Mouse (Mus musculus): ENCODE results near the gene Kcne2.

Kcne2 gene

DNA sequence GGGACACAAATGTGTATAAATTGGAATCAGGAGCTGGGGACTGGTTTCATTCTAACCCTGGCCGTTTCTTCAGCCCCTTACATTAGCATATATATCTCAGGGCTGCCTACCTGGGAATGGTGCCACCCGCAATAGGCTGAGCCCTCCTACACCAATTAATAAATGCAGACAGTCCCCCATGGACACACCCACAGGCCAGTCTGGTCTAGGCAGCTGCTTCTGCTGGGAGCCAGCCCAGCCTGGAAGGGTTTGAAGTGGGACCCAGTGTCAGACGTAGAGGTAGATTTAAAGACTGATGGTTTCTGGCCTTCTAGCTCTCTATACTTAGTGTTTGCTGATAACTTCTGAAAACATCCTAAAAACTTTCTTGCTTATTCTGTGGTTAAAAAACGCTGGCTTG lies 16.9 kb downstream of the Kcne2 start:
- DNase-seq (ENCODE audit: low spot score in 2 of 2), result no peak

DNA sequence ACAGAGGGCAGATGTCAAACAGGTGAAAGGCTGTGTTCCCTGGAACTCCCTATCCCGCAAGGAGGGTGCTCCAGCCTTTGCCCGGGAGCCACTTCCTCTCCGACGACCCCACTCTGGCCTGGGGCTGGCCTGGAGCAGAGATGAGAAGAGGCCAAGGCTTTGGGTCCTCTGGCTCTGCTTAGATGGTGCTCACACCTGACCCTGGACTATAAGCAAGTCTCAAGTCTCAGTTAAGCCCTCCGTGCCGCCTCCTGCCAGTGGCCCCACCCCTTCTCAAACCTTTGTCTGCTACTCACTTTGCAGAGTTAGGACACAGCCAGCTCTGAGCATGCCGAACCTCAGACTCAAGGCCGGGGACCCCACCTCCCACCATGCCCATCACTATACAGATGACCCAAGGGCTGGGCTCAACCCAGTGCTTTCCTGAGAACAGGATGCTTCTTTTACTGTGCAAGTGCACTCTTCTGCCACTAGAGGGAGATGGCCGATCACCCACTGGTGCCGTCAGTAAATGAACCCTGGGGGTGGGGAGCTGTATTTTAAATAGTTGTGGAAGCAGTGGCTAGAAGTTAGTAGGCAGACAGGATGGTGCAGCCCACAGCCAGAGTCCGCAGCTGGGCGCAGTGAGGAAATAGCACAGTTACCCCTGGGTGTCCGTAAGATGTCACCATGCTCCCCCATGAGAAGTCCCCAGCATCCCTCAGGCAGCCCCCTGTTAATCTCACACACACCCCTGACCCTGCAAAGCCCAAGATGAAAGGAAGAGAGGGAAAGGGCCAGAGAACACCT lies 22.0 kb downstream of the Kcne2 start:
- peak; percentile 47 to 58 for DNase-seq (ENCODE audit: low spot score in 2 of 2)

DNA sequence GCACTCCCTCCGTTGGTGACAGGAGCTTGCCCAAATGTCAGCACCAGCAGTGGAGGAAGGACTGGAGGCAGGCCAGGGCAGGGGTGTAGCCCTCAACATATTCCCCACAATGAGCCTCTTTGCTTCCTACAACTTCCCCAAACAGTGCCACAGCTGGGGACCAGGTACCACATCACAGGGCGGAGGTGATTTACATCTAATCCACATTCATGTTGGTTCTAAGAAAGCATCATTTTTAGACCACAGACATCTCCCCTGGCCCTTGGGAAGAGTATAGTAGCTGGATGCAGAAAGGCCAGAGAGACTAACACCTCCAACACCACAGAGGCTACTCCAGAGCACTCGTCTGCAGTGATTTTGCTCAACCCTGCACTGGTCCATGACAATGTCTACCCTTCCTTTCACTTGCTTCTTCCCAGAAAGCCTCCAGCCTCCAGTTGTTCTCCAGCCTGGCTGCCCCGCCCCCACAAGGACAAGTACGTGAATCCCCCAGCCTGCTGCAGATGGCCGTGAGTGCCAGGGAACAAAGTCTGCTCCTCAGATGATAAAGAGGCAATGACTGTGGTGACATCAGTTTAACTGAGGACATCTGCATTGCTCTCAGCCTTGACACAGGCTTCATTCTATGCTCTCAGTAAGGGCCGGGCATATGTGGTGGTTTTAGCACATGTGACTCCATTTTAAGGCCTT lies 24.0 kb downstream of the Kcne2 start:
- no peak for DNase-seq (ENCODE audit: low spot score in 2 of 2)

DNA sequence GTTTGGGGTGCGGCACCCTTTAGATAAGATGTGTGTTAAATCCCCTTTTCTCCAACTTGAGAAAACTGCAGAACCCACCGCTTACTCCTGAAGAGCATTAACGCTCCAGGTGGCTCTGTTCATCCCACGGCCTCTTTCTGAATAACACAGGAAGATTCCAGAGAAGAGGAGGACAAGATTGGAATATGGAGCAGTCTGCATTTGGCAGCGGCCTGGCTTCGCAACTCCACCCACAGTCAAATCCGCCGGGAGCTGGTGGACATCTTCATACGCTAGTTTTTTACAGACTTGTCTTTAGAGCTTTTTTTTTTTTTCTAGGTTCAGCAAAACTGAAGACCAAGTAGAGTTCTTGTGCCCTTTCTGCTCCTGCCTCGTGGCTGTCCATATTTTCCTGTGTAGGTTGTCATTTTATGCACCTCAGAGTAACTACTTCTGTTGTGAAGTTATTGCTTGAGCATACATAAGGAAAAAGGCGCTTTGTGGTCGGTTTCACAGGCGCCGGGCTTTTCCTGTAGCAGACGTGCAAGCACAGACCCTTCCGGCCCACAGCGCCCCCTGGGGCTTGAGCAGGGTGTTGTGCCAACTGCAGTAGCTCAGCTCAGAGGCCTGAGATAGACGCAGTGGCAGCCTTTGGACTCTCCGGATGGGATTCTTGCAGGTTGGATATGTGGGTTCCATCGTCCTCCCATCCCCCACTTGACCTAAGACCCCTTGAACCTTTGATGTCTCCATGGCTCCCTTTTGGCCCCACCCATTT lies 27.3 kb downstream of the Kcne2 start:
- DNase-seq (ENCODE audit: low spot score in 2 of 2), result peak; percentile 59 to 65

DNA sequence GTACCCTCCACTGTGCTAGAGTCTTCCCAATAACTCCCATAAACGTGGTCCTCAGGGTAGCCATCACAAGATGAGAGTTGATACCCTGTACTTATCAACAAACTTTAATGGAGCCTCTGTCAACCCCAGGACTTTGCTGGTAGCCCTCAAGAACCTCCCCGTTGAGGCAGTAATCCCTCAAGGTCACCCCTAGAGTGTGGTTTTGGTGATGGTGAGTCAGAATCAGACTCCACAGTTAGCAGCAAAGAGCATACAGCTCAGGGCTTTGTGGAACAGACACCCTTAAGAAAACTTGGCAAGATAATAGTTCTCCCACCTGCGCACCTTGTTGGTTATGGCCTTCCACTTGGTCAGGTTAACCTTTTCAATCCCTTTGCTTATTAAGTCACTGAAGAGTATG lies 28.2 kb downstream of the Kcne2 start:
- no peak for DNase-seq (ENCODE audit: low spot score in 2 of 2)

DNA sequence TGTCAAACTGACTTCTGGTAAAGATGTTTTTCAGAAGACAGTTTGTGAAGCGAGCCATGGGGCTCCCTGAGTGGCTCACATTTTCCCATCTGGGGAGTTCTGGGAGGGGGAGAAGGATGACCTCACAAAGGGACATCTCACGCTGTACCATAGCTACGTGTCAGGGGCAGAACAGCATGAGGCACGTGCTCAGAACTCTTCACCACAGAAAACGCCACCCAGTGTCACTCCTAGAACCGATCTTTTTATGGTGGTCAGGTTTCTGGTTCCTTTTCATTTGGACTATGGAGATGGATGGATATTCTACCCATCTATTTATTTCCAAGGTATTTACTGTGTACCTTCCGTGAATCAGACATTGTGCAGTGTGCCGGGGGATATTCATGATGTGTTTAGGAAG lies 29.2 kb downstream of the Kcne2 start, which contains the start of gene Fam243:
TSS of gene Fam243 (minus strand) at position 101 of the 400 bp plus-strand sequence.
- DNase-seq (ENCODE audit: low spot score in 2 of 2), result no peak

DNA sequence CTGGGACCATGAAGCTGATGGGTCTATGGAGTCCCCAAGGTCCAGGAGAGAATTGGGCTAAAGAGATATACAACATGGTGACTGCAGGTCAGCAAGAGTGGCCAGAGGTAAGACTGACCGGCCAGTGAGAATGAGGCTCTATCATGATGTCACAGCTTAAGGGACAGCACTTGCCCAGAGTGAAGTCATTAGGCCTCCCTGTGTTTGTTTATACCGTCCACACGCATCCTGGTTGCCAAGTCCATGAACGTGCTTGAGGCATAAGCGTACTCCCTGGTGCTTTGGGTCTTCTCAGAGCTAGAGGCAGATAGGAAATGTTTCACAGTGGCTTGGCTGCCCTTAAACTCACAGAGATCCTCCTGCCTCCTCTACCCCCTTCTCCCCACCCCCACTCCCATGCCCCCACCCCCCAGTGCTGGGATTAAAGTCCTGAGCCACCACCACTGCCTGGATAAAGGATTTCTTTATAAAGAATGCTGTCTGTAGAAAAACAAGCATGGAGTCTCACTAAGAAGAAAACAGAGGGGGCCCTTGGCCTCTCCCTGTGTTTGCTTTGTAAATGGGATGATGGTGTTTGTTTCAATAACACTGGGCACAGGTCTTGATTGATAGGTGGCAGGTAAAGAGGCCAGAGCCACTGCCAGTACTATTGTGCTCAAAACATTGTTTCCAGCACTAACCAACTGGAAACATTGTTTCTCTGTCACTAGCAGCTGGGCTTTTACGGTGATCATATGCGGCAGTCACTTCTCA lies 32.3 kb downstream of the Kcne2 start:
- no peak for DNase-seq (ENCODE audit: low spot score in 2 of 2)

DNA sequence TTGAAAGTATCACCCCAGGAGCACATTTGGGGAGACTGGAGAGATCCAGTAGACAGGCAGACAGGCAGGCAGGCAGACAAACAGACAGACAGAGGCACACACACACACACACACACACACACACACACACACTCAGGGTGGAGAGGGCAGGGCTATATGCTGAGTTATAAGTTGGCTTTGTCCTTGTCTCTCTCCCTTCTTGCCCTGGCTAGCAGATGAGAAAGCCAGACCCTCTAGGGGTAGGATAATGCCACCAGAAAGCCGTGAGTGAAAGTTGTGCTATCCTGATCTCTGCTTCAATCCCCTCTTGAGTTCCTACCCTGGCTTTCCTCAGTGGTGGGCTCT lies 32.8 kb downstream of the Kcne2 start:
- DNase-seq (ENCODE audit: low spot score in 2 of 2), result no peak

DNA sequence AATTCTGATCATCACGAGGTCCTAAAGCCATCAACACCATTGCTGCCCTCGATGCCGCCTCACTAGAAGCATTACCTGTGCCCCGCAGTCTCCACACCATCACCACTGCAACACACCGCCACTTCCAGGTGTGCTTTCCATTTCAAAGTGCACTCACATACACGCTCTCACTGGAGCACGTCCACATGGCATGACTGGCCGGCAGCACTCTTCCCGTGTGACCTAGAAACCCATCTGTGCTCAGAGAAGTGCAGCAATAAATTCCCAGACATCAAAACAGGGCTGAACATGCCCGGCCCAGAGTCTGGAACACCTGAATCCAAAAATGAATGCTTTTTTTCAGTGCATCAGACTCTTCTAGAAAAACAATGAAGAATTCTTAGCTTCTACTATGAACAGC lies 35.7 kb downstream of the Kcne2 start:
- no peak for DNase-seq (ENCODE audit: low spot score in 2 of 2)

DNA sequence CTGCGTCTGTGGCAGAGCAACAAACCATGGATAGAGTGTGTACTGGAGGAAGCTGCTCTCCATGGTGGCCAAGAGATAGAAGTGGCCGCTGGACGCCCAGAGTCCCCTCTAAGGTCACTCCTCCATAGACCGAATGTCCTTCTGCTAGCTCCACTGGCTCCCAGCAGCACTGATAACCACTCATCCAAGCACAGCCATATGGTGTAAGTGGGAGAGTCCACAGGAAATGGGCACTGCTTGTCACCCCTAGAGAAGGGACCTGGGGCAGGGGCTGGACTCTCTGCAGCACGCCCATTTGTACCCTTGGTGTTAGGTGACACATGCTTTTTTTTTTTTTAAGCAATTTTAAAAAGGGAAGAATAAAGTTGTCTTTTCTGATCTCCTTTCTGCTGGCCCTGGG lies 38.8 kb downstream of the Kcne2 start:
- no peak for DNase-seq (ENCODE audit: low spot score in 2 of 2)

DNA sequence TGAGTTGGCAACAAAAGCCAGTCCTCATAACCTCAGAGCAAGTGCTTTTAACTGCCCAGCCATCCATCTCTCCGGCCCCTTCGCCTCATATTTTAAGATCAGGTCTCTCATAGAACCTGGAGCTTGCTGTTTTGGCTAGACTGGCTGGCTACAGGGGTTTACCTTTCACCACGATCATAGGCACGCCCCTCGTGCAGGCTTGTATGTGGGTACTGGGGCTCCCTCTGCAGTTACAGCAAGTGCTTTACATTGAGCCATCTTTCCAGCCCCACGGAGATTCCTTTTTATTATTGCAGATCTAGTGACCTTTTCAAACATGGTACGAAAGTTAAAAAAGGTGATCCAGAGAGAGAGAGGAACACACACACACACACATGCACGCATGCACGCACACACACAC lies 42.4 kb downstream of the Kcne2 start:
- DNase-seq (ENCODE audit: low spot score in 2 of 2), result no peak

DNA sequence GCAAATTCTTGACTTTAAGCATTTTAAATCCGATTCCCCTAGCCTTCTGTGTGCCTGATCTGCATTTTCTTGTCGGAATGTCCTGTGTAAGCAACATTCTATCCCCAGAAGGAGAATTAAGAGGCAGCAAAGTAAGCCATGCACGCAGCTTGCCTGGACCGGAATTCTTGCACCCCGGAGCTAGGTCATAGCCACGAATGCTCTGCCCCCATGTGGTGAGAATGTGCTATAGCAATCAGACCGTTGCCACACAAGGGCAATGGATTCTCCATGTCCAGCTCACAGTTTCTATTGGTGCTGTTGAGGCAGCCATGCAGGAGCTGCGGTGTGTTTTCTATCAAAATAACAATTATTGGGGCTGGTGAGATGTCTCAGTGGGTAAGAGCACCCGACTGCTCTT lies 44.1 kb downstream of the Kcne2 start:
- DNase-seq (ENCODE audit: low spot score in 2 of 2), result peak; percentile 78 to 81

DNA sequence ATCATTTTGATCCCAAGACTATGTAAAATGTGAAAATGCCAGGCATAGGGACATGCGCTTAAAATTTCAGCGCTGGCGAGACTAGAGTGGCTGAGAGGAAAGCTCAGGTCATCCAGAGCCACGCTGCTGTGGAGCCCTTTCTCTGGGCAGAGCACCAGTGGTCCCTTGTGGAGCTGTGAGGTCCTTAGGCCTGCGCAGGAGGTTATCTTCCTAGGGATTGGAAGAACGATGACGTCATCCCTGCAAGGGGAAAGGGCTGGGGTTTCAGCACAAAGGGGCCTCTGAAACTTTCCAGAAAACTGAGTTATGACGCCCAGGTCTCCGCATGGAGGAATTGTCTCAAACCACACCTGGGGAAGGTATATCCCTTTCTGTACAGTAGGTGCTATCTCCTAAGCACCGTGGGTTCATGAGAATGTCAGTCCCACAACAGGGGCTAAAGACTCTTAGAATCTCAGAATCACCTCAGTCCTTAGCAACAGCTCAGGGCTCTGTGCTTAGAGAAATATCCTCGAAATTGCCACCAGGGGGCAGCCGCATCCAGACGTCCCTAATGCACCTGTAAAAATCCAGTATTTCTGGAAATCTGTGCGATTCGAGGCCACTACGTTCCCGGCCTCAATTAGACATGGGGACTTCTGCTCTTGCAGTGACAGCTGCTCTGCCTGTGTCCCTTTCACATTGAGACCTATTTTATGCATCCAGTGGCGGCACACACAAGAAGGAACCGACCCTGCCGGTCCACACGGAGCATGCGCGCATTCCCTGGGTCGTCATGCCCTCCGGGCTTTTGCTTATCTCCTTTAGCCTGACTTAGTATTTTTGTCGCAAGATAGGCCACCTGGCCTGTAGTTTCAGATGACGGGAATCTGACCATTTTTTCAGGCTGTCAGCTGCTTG lies 48.7 kb downstream of the Kcne2 start:
- peak; percentile 77 to 83 for DNase-seq (ENCODE audit: low spot score in 2 of 2)

DNA sequence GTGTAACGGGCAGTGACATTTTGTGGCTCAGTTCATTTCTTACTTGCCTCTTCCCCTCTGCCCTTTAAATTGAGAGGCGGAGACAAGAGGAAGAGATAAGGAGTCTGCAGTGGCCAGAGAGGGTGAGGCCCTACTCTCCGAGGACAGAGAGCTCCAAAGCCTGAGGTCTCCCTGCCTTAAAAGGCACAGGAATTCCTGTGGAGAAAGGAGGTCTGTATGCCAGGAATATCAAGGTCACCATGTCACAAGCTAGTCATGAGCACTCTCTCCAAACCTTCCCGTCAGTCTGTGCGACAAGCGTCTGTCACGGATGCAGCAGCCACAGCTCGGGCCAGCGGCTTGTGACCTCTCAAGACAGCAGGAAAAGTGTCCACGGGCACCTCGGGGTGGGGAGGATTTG lies 53.0 kb downstream of the Kcne2 start:
- DNase-seq (ENCODE audit: low spot score in 2 of 2), result no peak

DNA sequence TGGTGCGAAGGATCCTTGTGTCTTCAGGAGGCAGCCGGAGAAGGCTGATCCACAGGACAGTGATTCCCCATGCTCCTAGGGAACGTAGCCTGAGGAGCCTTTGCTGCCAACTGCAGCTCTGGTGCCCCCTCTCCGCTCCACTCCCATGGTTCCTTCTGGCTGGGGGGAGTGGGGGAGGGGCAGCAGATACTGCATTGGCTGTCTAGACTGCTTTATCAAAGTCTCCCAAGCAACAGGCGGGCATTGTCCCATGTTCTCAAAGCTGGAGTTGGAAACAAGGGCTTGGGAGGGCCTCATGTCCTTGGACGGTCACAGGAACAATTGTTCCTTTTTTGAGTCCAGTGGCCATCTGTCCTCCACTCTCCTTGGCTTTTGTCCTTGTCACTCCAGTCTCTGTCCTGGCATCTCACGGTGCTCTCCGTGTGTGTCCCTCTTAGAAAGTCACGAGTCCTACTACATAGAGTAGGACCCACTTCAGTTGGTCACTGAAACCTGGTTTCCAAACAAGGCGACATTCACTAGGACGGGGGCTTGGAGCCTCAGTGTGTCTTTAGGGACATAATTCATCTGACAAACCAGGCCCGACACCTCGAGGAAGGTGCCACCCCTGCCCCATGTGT lies 54.2 kb downstream of the Kcne2 start:
- no peak for DNase-seq (ENCODE audit: low spot score in 2 of 2)

Data from right cerebral cortex, adult 2 months (tissue).